Mouse (Mus musculus) ES-E14 (cell line): ENCODE measurements at regions not wholly inside any gene's neighbourhood (a gene's known extent, or its start where the extent isn't known, plus 50 kb on each side); places are given as distances from the start of the nearest gene placed in this dataset.

Source experiments
- MAFK ChIP-seq: IDR thresholded peaks from 2 replicates; pipeline ENCODE4 v1.6.1; 2014; ENCODE audit warnings: mild to moderate bottlenecking, low read depth, low read length, inconsistent platforms; ENCODE audit not compliant: insufficient read depth
- ZC3H11A ChIP-seq: IDR thresholded peaks from 2 replicates; pipeline ENCODE4 v1.6.1; 2012; ENCODE audit warnings: low read depth, mild to moderate bottlenecking, inconsistent platforms, low read length, borderline replicate concordance
- ZNF384 ChIP-seq: IDR thresholded peaks from 2 replicates; pipeline ENCODE4 v1.6.1; 2012; ENCODE audit warnings: low read depth, low read length, inconsistent platforms

DNA sequence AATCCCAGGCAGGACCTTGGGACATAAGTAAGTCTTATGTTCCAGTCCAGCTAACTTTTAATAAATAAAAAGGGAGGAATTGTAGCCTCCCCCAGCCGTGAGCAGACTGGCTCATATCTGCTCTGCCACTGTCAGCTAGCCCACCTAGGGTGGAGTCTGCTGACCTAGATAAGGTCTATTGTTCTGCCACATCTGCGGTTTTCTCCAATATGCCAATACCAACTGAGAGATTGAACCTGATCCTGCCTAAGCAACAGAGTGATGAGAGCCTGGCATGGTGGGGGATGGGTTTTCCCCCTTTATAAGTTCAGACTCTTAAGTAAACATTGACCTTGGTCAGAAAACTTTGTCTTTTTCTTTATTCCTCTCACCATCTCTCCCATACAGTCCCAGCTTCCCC lies 1250.9 kb upstream of the Cdh9 start:
- TF ChIP-seq ZNF384 (no peak), MAFK (no peak), ZC3H11A (no peak)
